Mouse (Mus musculus) hindbrain, embryonic 16.5 days (tissue): ENCODE measurements around the gene Utf1. TPM values are rescaled to one million over a fixed set of nuclear protein-coding genes. Genes with fewer than 3 reads are reported as not detected.

Experiments
- ATAC-seq: fragments of 200-750 bp; cut with Nextera tagmentation; 2 replicates; pipeline ENCODE4 v1.8.0; 2017; ENCODE audit warnings: moderate TSS enrichment, moderate library complexity
- H3K27ac ChIP-seq: fragments of 300-500 bp; sonication (generic); 2 replicates; pipeline ENCODE4 v1.5.1; 2014; ENCODE audit warnings: low read depth, mild to moderate bottlenecking, control low read depth, low read length, moderate library complexity
- H3K27me3 ChIP-seq: fragments of 300-500 bp; sonication (generic); replicated peaks from 2 replicates; pipeline ENCODE4 v1.6.1; 2014; ENCODE audit warnings: low read length; ENCODE audit not compliant: control insufficient read depth, insufficient read depth
- H3K36me3 ChIP-seq: fragments of 300-500 bp; sonication (generic); 2 replicates; pipeline ENCODE4 v1.6.1; 2014; ENCODE audit warnings: mild to moderate bottlenecking, low read length, moderate library complexity, mixed read lengths; ENCODE audit not compliant: control insufficient read depth, insufficient read depth
- H3K4me1 ChIP-seq: fragments of 300-500 bp; sonication (generic); 2 replicates; pipeline ENCODE4 v1.6.1; 2014; ENCODE audit warnings: low read depth, low read length; ENCODE audit not compliant: control insufficient read depth, insufficient read depth
- H3K4me2 ChIP-seq: fragments of 300-500 bp; sonication (generic); 2 replicates; pipeline ENCODE4 v1.6.1; 2014; ENCODE audit warnings: mild to moderate bottlenecking, low read length, control low read depth, moderate library complexity
- H3K4me3 ChIP-seq: fragments of 300-500 bp; sonication (generic); 2 replicates; pipeline ENCODE4 v1.5.1; 2014; ENCODE audit warnings: mild to moderate bottlenecking, low read length, control low read depth, moderate library complexity
- H3K9ac ChIP-seq: fragments of 300-500 bp; sonication (generic); 2 replicates; pipeline ENCODE4 v1.6.1; 2014; ENCODE audit warnings: low read depth, mild to moderate bottlenecking, control low read depth, low read length, moderate library complexity
- H3K9me3 ChIP-seq: fragments of 300-500 bp; sonication (generic); 2 replicates; pipeline ENCODE4 v1.6.1; 2014; ENCODE audit warnings: mild to moderate bottlenecking, low read length, moderate library complexity; ENCODE audit not compliant: control insufficient read depth
- WGBS: fragments of 180-500 bp; shearing (Covaris S2); extraction: QIAGEN DNeasy Blood & Tissue Kit; methylation state at CpG from one replicate; pipeline ENCODE4 v1.1.7; 2014; 5-methylcytosine and 5-hydroxymethylcytosine counted together
- microRNA counts: library from miRNA; unstranded; fragments of <30 nt; microRNA quantifications from one replicate; lab custom pipeline; 2016
- microRNA-seq: library from miRNA; unstranded; fragments of <30 nt; microRNA quantifications from one replicate; pipeline ENCODE4, GENCODE M21; 2017
- polyA plus RNA-seq: library from polyadenylated mRNA; unstranded; fragments of >200 nt; fragmentation: Nextera tagmentation; extraction: Ambion mirVana; gene quantifications from 2 replicates; pipeline ENCODE4 v1.2.1, GENCODE M21; 2015

Gene Utf1
- polyA plus RNA-seq, 1 experiment from 2014 or later: not detected

DNA sequence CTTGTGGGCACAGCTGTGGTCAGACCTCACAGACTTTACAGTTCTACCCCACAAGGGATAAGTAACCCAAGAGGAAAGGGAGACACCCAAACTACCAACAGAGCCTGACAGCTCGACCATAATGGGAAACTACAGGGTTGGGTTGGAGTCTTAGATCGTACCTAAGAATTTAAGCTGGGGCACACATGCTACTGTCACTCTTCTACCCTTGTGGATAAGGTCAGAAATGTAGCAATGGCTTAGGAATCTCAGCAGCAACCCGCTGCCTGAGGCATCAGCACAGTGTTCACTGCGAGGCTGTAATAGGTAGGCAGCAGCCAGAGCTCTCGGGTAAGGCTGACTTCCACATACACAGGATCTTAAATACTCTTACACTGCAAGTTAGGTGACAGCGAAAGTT, 49.9 kb downstream of the Utf1 start:
- Histone ChIP-seq H3K36me3 (peaks cover 21% of the 10 kb centered on the region), H3K9ac (no peak overlapping the region), H3K27ac (no peak overlapping the region), H3K4me1 (no peaks in the 10 kb centered on the region), H3K4me3 (no peak overlapping the region), H3K9me3 (no peaks in the 10 kb centered on the region), H3K4me2 (no peak overlapping the region), H3K27me3 (no peaks in the 10 kb centered on the region)
- WGBS: 90% methylated on average over 6 of the region's 6 CpGs
- ATAC-seq: no peak

DNA sequence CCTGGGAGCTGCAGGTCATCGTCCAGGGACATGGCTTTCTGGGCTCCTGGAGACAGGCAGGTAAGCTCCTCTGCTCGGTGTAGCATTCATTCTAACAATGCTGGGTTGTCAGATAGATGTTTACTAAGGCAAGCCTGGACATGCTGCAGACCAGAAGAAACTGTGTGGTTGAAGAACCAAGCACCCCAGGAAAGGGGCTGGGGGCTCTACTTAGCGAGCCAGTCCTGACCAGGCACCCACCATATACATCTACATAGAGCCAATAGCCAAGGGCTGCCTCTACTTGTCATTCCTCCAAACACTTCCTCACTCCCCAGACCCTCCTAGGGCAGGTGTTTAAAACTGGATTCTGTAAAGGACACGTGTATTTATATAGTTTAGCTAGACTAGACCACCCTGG, 50.6 kb downstream of the Utf1 start:
- ATAC-seq: no peak
- Histone ChIP-seq H3K36me3 (peaks cover 28% of the 10 kb centered on the region), H3K27me3 (no peaks in the 10 kb centered on the region), H3K9me3 (no peaks in the 10 kb centered on the region), H3K27ac (no peak overlapping the region), H3K4me2 (no peak overlapping the region), H3K4me3 (no peak overlapping the region), H3K9ac (no peak overlapping the region), H3K4me1 (no peaks in the 10 kb centered on the region)
- 78% methylated on average over 4 of the region's 4 CpGs for WGBS

DNA sequence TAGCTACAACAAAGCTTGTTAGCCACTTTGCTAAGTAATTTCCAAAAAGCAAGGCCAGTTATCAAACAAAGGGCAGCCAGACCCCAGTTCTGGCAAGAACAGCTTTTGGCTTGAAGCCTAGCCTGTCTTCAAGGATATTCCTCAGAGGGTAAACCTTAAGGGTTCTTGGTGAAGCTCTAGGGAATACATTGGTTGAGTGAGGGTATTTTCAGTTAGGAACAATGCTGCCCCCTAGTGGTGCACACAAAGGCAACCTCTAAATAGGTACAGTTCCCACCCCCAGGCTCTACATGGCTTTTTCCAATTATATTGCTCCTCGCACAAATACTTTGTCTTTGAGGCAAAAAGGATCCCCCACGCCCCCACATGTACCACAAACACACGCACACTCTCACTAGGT, 51.1 kb downstream of the Utf1 start:
- Histone ChIP-seq H3K9ac (no peak overlapping the region), H3K9me3 (no peaks in the 10 kb centered on the region), H3K4me2 (no peak overlapping the region), H3K27me3 (no peaks in the 10 kb centered on the region), H3K4me3 (no peak overlapping the region), H3K36me3 (peaks cover 29% of the 10 kb centered on the region), H3K27ac (no peak overlapping the region), H3K4me1 (no peaks in the 10 kb centered on the region)
- WGBS: 25% methylated on average over 3 of the region's 3 CpGs
- ATAC-seq: no peak

MicroRNAs encoded within 50 kb of the gene (microRNA counts, 519-probe panel; counts per million panel counts)
- 2,072 counts per million, percentile 34 among the panel's probes with 10 or more counts for microRNA mmu-miR-202-3p (lab: Ali Mortazavi, UCI)
- 2,369 counts per million, percentile 57 among the panel's probes with 10 or more counts for microRNA mmu-miR-202-5p (lab: Ali Mortazavi, UCI)

Small RNA genes lying within 50 kb of the gene (microRNA-seq; reads per million reads assigned to microRNA genes)
- not detected for gene Mir202
- gene Mir7062: not detected
- gene mmu-mir-7686: not detected

Other genes starting within 250 kb of the Utf1 start
- 27.2 and 30.7 TPM in 2 replicates for gene Adgra1, start 109.6 kb upstream of the Utf1 start, polyA plus RNA-seq
- 16.5 and 19.0 TPM in 2 replicates for gene Kndc1, start 49.1 kb upstream of the Utf1 start, polyA plus RNA-seq
- 1.1 and 1.2 TPM in 2 replicates for gene 6430531B16Rik, start 35.0 kb downstream of the Utf1 start, polyA plus RNA-seq
- gene Adam8, start 48.8 kb downstream of the Utf1 start, polyA plus RNA-seq: 2.8 and 3.1 TPM in 2 replicates
- gene Zfp511, start 92.6 kb downstream of the Utf1 start, polyA plus RNA-seq: 51.6 and 55.1 TPM in 2 replicates
- 57.2 and 59.6 TPM in 2 replicates for gene Tubgcp2, start 92.9 kb downstream of the Utf1 start, polyA plus RNA-seq
- gene Msx3, start 105.3 kb downstream of the Utf1 start, polyA plus RNA-seq: 4.1 and 6.9 TPM in 2 replicates
- 351 and 430 TPM in 2 replicates for gene Caly, start 138.8 kb downstream of the Utf1 start, polyA plus RNA-seq
- not detected in 2 replicates for gene Prap1, start 149.6 kb downstream of the Utf1 start, polyA plus RNA-seq
- gene Fuom, start 158.7 kb downstream of the Utf1 start, polyA plus RNA-seq: 39.9 and 43.1 TPM in 2 replicates
- gene Paox, start 172.0 kb downstream of the Utf1 start, polyA plus RNA-seq: 8.9 and 9.9 TPM in 2 replicates
- 124 and 128 TPM in 2 replicates for gene Echs1, start 172.7 kb downstream of the Utf1 start, polyA plus RNA-seq
- 31.1 and 32.1 TPM in 2 replicates for gene Mtg1, start 193.8 kb downstream of the Utf1 start, polyA plus RNA-seq
- gene Sprn, start 211.1 kb downstream of the Utf1 start, polyA plus RNA-seq: 30.8 and 31.2 TPM in 2 replicates
- not detected in 2 replicates for gene Olfr522, start 221.0 kb downstream of the Utf1 start, polyA plus RNA-seq
- not detected in 2 replicates for gene Olfr523, start 229.4 kb downstream of the Utf1 start, polyA plus RNA-seq